Mouse (Mus musculus): ENCODE data around the gene Neto2. TPM values are rescaled to one million over a fixed set of nuclear protein-coding genes. Genes with fewer than 3 reads are reported as not detected.

The Neto2 gene
- polyA plus RNA-seq, 1 experiment = 0.09 TPM

DNA sequence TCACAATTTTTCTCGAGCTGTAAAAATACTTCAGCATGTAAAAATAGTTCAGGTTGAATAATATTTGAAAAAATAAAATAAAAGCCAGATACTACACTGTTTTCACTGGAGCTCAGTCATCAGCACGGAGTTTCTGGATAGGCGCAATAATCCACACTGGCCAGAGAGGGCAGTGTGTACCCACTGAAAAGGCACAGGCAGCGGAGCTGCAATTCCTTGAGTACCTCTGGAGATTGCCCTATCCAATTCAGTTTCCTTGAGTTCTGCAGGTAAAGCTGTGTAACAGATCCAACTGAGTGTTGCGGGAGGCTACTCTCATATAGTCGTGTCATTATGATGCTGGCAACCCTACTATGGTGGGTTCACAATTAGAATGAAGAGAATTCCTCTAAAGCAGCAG is 1.7 kb downstream of the Neto2 start:
- peak; percentile 71 for DNase-seq
- WGBS = under 1% methylated on average over 6 of the region's 6 CpGs
- Histone ChIP-seq H3K27me3 (replicated peaks; ENCODE audit: control insufficient read depth, insufficient read depth, low read length) (peaks cover 2% of the 10 kb centered on the region; the same call in 1 of the 2 replicates), H3K27ac (ENCODE audit: insufficient read depth, low read depth, low read length) (no peak overlapping the region), H3K36me3 (ENCODE audit: control insufficient read depth, insufficient read depth, low read length) (no peaks in the 10 kb centered on the region), H3K4me3 (ENCODE audit: insufficient read depth, low read depth, low read length) (no peak overlapping the region), H3K4me1 (ENCODE audit: control insufficient read depth, insufficient read depth, low read length) (0 out of 2 replicates have a peak, but pooled peaks cover 3% of the 10 kb centered on the region)
- peak; percentile 94 for TF ChIP-seq CTCF (conservative IDR thresholded peaks at IDR 0.05; ENCODE audit: insufficient read depth, insufficient read length, low read depth, low read length)
- no peak for TF ChIP-seq POLR2A (IDR thresholded peaks at IDR 0.05; ENCODE audit: low read depth, low read length)

DNA sequence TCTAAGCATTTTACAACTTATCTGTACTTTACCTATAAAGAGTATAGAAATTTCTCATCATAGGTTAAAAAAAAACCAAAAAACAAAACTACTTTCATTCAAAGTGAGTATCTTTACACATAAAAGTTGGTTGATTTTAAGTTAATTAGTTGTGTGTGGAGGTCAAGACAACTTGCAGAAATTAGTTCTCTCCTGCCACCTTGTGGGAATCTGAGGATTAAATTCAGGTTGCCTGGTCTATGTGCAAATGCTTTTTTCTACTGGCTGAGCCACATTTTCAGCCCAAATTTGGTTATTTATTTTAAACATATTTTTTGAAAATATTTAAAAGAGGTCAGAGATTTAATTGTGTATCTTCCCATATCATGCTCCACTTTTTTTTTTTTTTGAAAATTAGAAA is 35.6 kb downstream of the Neto2 start:
- no peak for TF ChIP-seq POLR2A (IDR thresholded peaks at IDR 0.05; ENCODE audit: low read depth, low read length)
- Histone ChIP-seq H3K4me1 (ENCODE audit: control insufficient read depth, insufficient read depth, low read length) (no peaks in the 10 kb centered on the region), H3K36me3 (ENCODE audit: control insufficient read depth, insufficient read depth, low read length) (no peaks in the 10 kb centered on the region), H3K4me3 (ENCODE audit: insufficient read depth, low read depth, low read length) (no peak overlapping the region), H3K27ac (ENCODE audit: insufficient read depth, low read depth, low read length) (no peak overlapping the region), H3K27me3 (replicated peaks; ENCODE audit: control insufficient read depth, insufficient read depth, low read length) (no peaks in the 10 kb centered on the region)
- DNase-seq = peak; percentile 57

DNA sequence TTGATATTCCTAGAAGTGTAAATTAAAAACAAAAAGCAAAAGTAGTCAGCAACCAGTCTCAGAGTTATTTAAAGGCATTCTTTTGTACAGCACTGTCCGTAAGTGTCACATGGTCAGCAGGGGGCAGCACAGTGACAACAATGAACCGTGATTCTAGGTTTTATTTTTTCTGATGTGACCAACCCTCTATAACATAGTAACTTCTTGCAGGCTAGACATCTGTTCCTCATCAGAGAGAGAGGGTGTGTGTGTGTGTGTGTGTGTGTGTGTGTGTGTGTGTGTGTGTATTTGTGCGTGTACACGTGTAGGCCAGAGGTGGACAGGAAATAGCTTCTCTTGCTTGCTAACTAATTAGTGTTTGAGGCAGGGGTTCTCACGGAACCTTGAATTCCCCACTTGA is 38.7 kb downstream of the Neto2 start:
- Histone ChIP-seq H3K4me3 (ENCODE audit: insufficient read depth, low read depth, low read length) (no peak overlapping the region), H3K27me3 (replicated peaks; ENCODE audit: control insufficient read depth, insufficient read depth, low read length) (no peaks in the 10 kb centered on the region), H3K36me3 (ENCODE audit: control insufficient read depth, insufficient read depth, low read length) (no peaks in the 10 kb centered on the region), H3K4me1 (ENCODE audit: control insufficient read depth, insufficient read depth, low read length) (no peaks in the 10 kb centered on the region), H3K27ac (ENCODE audit: insufficient read depth, low read depth, low read length) (no peak overlapping the region)
- DNase-seq = peak; percentile 48
- 48% methylated on average over 5 of the region's 5 CpGs for WGBS
- peak; percentile 45; the same call in 1 of the 2 replicates for TF ChIP-seq CTCF (conservative IDR thresholded peaks at IDR 0.05; ENCODE audit: insufficient read depth, insufficient read length, low read depth, low read length)
- TF ChIP-seq POLR2A (IDR thresholded peaks at IDR 0.05; ENCODE audit: low read depth, low read length) = no peak

DNA sequence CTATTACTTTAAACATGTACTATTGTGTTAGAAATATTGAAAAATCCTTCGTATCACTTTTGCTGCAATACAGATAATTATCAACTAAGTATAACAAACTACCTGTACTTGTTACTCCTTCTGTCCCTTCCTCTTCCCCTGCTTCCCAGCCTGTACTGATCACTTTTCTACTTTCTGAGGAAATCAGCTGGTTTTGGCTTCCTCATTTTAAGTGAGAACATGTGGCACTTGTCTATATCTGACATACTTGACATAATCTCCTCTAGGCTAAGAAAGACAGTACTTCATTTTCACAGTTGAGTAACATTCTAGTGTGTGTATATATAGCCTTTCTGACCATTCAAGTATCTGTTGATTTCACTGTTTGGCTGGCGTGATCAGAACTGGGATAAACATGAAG is 49.5 kb downstream of the Neto2 start:
- WGBS = 91% methylated on average over 2 of the region's 2 CpGs
- no peaks in the 10 kb centered on the region for H3K36me3 ChIP-seq (ENCODE audit: control insufficient read depth, insufficient read depth, low read length)
- TF ChIP-seq POLR2A (IDR thresholded peaks at IDR 0.05; ENCODE audit: low read depth, low read length) (no peak), CTCF (conservative IDR thresholded peaks at IDR 0.05; ENCODE audit: insufficient read depth, insufficient read length, low read depth, low read length) (no peak)
- no peak overlapping the region for H3K4me3 ChIP-seq (ENCODE audit: insufficient read depth, low read depth, low read length)
- H3K27ac ChIP-seq (ENCODE audit: insufficient read depth, low read depth, low read length) = no peak overlapping the region
- no peak for DNase-seq
- H3K27me3 ChIP-seq (replicated peaks; ENCODE audit: control insufficient read depth, insufficient read depth, low read length) = no peaks in the 10 kb centered on the region
- no peaks in the 10 kb centered on the region for H3K4me1 ChIP-seq (ENCODE audit: control insufficient read depth, insufficient read depth, low read length)

DNA sequence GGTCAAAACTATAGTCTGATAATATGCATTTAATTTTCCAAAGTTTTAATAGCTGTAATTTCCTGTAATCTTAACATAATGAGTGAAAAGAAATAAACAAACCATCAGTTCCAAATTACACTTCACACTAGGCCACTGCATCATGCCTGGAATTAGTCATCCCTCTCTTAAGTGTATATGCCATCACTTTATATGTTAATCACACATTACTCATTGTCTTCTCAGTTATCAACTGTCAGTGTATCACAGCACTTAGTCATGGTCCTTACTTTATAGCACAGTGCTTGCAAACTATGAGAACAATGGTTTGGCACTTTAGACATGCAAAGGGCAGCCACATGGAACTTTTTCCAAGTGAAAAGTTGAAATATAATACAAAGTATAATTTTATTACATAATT is 52.2 kb downstream of the Neto2 start:
- TF ChIP-seq POLR2A (IDR thresholded peaks at IDR 0.05; ENCODE audit: low read depth, low read length) = no peak
- no peak for TF ChIP-seq CTCF (conservative IDR thresholded peaks at IDR 0.05; ENCODE audit: insufficient read depth, insufficient read length, low read depth, low read length)
- no peaks in the 10 kb centered on the region for H3K36me3 ChIP-seq (ENCODE audit: control insufficient read depth, insufficient read depth, low read length)
- H3K27me3 ChIP-seq (replicated peaks; ENCODE audit: control insufficient read depth, insufficient read depth, low read length) = no peaks in the 10 kb centered on the region
- no peak overlapping the region for H3K4me3 ChIP-seq (ENCODE audit: insufficient read depth, low read depth, low read length)
- no peaks in the 10 kb centered on the region for H3K4me1 ChIP-seq (ENCODE audit: control insufficient read depth, insufficient read depth, low read length)
- no peak overlapping the region for H3K27ac ChIP-seq (ENCODE audit: insufficient read depth, low read depth, low read length)
- no peak for DNase-seq

DNA sequence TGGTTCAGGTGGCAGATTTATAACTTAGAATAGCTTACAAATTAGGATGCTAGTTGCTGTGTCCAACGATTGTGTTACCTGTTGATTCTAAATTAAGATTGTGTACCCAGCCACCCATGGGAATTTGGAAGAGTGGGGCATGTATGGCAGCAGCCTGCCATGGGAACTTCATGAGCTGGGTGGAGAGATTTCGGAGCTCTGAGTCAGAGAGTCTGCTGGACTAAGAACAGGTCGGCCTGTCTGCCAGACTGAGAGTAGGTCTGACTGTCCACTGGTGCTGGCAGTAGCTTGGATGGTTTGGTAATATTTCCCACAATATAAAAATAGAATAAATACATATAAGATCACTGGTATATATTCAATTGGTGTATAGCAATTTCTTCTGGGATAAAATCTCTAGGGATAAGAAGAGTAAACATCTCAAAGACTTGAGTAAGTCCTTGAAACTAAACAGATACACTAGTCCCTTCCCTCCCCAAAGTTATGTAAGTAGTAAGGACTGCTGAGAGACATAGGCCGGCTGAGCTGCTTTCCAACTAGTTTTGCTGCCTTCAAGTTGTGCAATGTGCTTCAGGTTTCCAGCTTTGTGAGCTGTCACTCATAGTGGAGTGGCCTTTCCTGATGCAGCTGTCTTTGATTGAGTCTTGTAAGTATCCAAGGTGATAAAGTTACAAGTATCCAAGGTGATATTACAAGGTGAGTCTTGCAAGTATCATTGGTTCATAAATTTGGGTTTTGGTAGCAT is 55.6 kb downstream of the Neto2 start:
- TF ChIP-seq CTCF (conservative IDR thresholded peaks at IDR 0.05; ENCODE audit: insufficient read depth, insufficient read length, low read depth, low read length) (no peak), POLR2A (IDR thresholded peaks at IDR 0.05; ENCODE audit: low read depth, low read length) (no peak)
- no peak for DNase-seq
- no peaks in the 10 kb centered on the region for H3K27me3 ChIP-seq (replicated peaks; ENCODE audit: control insufficient read depth, insufficient read depth, low read length)
- WGBS = 89% methylated on average over 4 of the region's 4 CpGs
- H3K36me3 ChIP-seq (ENCODE audit: control insufficient read depth, insufficient read depth, low read length) = no peaks in the 10 kb centered on the region
- no peaks in the 10 kb centered on the region for H3K4me1 ChIP-seq (ENCODE audit: control insufficient read depth, insufficient read depth, low read length)
- H3K27ac ChIP-seq (ENCODE audit: insufficient read depth, low read depth, low read length) = no peak overlapping the region
- H3K4me3 ChIP-seq (ENCODE audit: insufficient read depth, low read depth, low read length) = no peak overlapping the region

DNA sequence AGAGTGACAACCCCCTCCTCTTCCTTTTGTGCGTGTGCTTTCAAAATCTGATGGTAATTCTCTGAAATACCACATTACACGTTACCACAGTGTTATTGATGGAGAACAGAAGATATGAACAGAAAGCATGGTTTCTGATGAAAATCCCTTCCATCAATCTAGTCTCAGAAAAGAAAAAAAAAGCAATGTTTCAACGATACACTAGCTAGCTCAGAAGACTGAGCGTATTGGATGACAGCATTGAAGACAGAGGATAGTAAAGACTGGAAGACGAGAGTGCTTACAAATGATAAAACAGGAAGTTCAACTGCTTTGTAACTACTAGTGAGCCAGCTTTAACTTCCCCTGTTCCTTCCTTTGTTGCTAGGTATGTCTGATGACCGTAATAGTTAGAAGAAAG is 76.3 kb downstream of the Neto2 start:
- no peak overlapping the region for H3K4me3 ChIP-seq (ENCODE audit: insufficient read depth, low read depth, low read length)
- TF ChIP-seq POLR2A (IDR thresholded peaks at IDR 0.05; ENCODE audit: low read depth, low read length) (no peak), CTCF (conservative IDR thresholded peaks at IDR 0.05; ENCODE audit: insufficient read depth, insufficient read length, low read depth, low read length) (no peak)
- WGBS = 86% methylated on average over 6 of the region's 6 CpGs

More for the DNA sequence above, 76.3 kb downstream of the Neto2 start:
- Histone ChIP-seq H3K4me1 (ENCODE audit: control insufficient read depth, insufficient read depth, low read length) (no peaks in the 10 kb centered on the region), H3K36me3 (ENCODE audit: control insufficient read depth, insufficient read depth, low read length) (no peaks in the 10 kb centered on the region), H3K27me3 (replicated peaks; ENCODE audit: control insufficient read depth, insufficient read depth, low read length) (no peaks in the 10 kb centered on the region), H3K27ac (ENCODE audit: insufficient read depth, low read depth, low read length) (no peak overlapping the region)
- no peak for DNase-seq

Data from kidney, adult 2 months (tissue).